Mouse (Mus musculus) CD4-positive, CD25-positive, alpha-beta regulatory T cell, adult 9 weeks (primary cell): ENCODE measurements around the gene Cngb1. TPM values are rescaled to one million over a fixed set of nuclear protein-coding genes. Genes with fewer than 3 reads are reported as not detected.

Experiments used
- polyA plus RNA-seq: library from polyadenylated mRNA; unstranded; fragments of 100-300 nt; shearing (Covaris generic); gene quantifications from one replicate; pipeline ENCODE4 v1.2.1, GENCODE M21; 2017

Gene Cngb1
- polyA plus RNA-seq, result not detected

GRCm38 (mm10) chr8:95306431-95306830 is at the start of gene Cngb1:
Cngb1 (minus strand) TSS chr8:95306585.

GRCm38 (mm10) chr8:95352151-95352870 is 45.9 kb upstream of the Cngb1 start, which contains the start of gene Mmp15:
Mmp15 (plus strand) TSS chr8:95352268.

GRCm38 (mm10) chr8:95331720-95332436 is 25.5 kb upstream of the Cngb1 start, which contains the start of the genes Zfp319 and Usb1:
Zfp319 (minus strand) TSS chr8:95331950.
Usb1 (plus strand) TSS chr8:95332284.

GRCm38 (mm10) chr8:95310342-95310970 is 4.1 kb upstream of the Cngb1 start, which contains the start of gene Tepp:
Tepp (plus strand) TSS chr8:95310566.

GRCm38 (mm10) chr8:95202649-95203275 is 103.6 kb downstream of the Cngb1 start, which contains the start of gene Kifc3:
Kifc3 (minus strand) TSS chr8:95202812.

Other genes starting within 250 kb of the Cngb1 start
- gene Katnb1, start 225.4 kb downstream of the Cngb1 start, polyA plus RNA-seq, result 22.2 TPM
- 0.51 TPM for gene Kifc3, start 103.8 kb downstream of the Cngb1 start, polyA plus RNA-seq
- not detected for gene Tepp, start 4.0 kb upstream of the Cngb1 start, polyA plus RNA-seq
- 5.0 TPM for gene Zfp319, start 25.4 kb upstream of the Cngb1 start, polyA plus RNA-seq
- gene Usb1, start 25.7 kb upstream of the Cngb1 start, polyA plus RNA-seq, result 82.2 TPM
- gene Mmp15, start 45.7 kb upstream of the Cngb1 start, polyA plus RNA-seq, result 1.9 TPM
- 33.1 TPM for gene Cfap20, start 128.3 kb upstream of the Cngb1 start, polyA plus RNA-seq
- 4.5 TPM for gene Csnk2a2, start 183.5 kb upstream of the Cngb1 start, polyA plus RNA-seq
- not detected for gene Ccdc113, start 227.5 kb upstream of the Cngb1 start, polyA plus RNA-seq